Mouse (Mus musculus) megakaryocyte-erythroid progenitor cell, adult 5-6 weeks (primary cell): Measurements from ENCODE around the gene Atp6v0d1. TPM values are rescaled to one million over a fixed set of nuclear protein-coding genes. Genes with fewer than 3 reads are reported as not detected.
A peak's percentile ranks its signal among the peaks of the same experiment; 100 is the strongest.
"Not testable (repeated sequence)": the region's sequence is repeated elsewhere in the genome, so short reads cannot be mapped to it uniquely, and the experiment has no call there.

ENCODE experiments used
- ATAC-seq: replicated peaks from 2 replicates; pipeline ENCODE4 v1.8.0; 2016; ENCODE audit warnings: mild to moderate bottlenecking, inconsistent platforms; ENCODE audit not compliant: severe bottlenecking, poor library complexity, low FRiP score, low TSS enrichment
- total RNA-seq, 2 experiments: library from RNA; stranded (forward) in 1 of 2; stranded (reverse) in 1 of 2; fragments of 200-1000, 215-1000 nt in 1 of 2; fragments of >200 nt in 1 of 2; fragmentation: Nextera tagmentation in 1 of 2; gene quantifications; 2 replicates each; pipeline ENCODE4 v1.2.3; 2014 to 2017

Atp6v0d1 gene
- total RNA-seq, 2 experiments from 2014 or later, result 32.0 to 70.3 TPM

GRCm38 (mm10) chr8:105579719-105580118 lies 13.9 kb upstream of the Atp6v0d1 start:
- ATAC-seq, result no peak

- ATAC-seq, result no peak
Observed at GRCm38 (mm10) chr8:105575538-105575937, 9.7 kb upstream of the Atp6v0d1 start.

- ATAC-seq, result no peak
Observed at GRCm38 (mm10) chr8:105574741-105575140, 8.9 kb upstream of the Atp6v0d1 start.

GRCm38 (mm10) chr8:105573427-105573826 lies 7.6 kb upstream of the Atp6v0d1 start:
- ATAC-seq, result peak; percentile 49

- no peak for ATAC-seq
Observed at GRCm38 (mm10) chr8:105571810-105572209, 6.0 kb upstream of the Atp6v0d1 start.

GRCm38 (mm10) chr8:105566703-105567595 lies 1.1 kb upstream of the Atp6v0d1 start:
- ATAC-seq, result peak; percentile 39; the same call in 1 of the 2 replicates

- ATAC-seq, result no peak
Observed at GRCm38 (mm10) chr8:105565401-105565881, 406 bp downstream of the Atp6v0d1 start.

GRCm38 (mm10) chr8:105564573-105565229 lies 1.1 kb downstream of the Atp6v0d1 start:
- not testable (repeated sequence) for ATAC-seq

- ATAC-seq, result no peak
Observed at GRCm38 (mm10) chr8:105563871-105564270, 2.0 kb downstream of the Atp6v0d1 start.

GRCm38 (mm10) chr8:105562863-105563262 lies 3.0 kb downstream of the Atp6v0d1 start:
- ATAC-seq, result no peak

GRCm38 (mm10) chr8:105555230-105555629 lies 10.6 kb downstream of the Atp6v0d1 start:
- no peak for ATAC-seq

- ATAC-seq, result peak; percentile 93
Observed at GRCm38 (mm10) chr8:105554087-105554486, 11.8 kb downstream of the Atp6v0d1 start.

- no peak for ATAC-seq
Observed at GRCm38 (mm10) chr8:105552824-105553223, 13.0 kb downstream of the Atp6v0d1 start.

- ATAC-seq, result no peak
Observed at GRCm38 (mm10) chr8:105552032-105552431, 13.8 kb downstream of the Atp6v0d1 start.

- no peak for ATAC-seq
Observed at GRCm38 (mm10) chr8:105550083-105550482, 15.8 kb downstream of the Atp6v0d1 start.

- ATAC-seq, result no peak
Observed at GRCm38 (mm10) chr8:105549506-105549905, 16.3 kb downstream of the Atp6v0d1 start.

- ATAC-seq, result no peak
Observed at GRCm38 (mm10) chr8:105546384-105547350, 19.2 kb downstream of the Atp6v0d1 start.

- no peak for ATAC-seq
Observed at GRCm38 (mm10) chr8:105545249-105545648, 20.6 kb downstream of the Atp6v0d1 start.

GRCm38 (mm10) chr8:105544544-105545205 lies 21.2 kb downstream of the Atp6v0d1 start:
- ATAC-seq, result no peak
